Mouse (Mus musculus): ENCODE measurements around the gene Gm28576. TPM values are rescaled to one million over a fixed set of nuclear protein-coding genes. Genes with fewer than 3 reads are reported as not detected.
"Not testable (repeated sequence)": the region's sequence is repeated elsewhere in the genome, so short reads cannot be mapped to it uniquely, and the experiment has no call there.

The Gm28576 gene
- total RNA-seq (2014; rRNA removed) (not detected in 2 replicates), polyA plus RNA-seq (2015; fragmentation: Nextera tagmentation; extraction: Ambion mirVana) (not detected in 2 replicates)

GRCm38 (mm10) chrY:7722641-7723040 lies at the start of gene Gm28576:
Gene Gm28576, plus strand, starts transcription at chrY:7722941.
- not testable (repeated sequence) for H3K27ac ChIP-seq; H3K4me1 ChIP-seq (ENCODE audit: insufficient read depth, low read length); DNase-seq (ENCODE audit: low spot score); ATAC-seq; H3K4me2 ChIP-seq (ENCODE audit: low read depth, low read length); H3K36me3 ChIP-seq (ENCODE audit: insufficient read depth, low read length); H3K9ac ChIP-seq (replicated peaks; ENCODE audit: low read length); H3K4me3 ChIP-seq (ENCODE audit: low read length); H3K9me3 ChIP-seq (ENCODE audit: low read length); H3K27me3 ChIP-seq (ENCODE audit: insufficient read depth, low read length)
- no CpG with 5 or more reads among the region's 8 CpGs for WGBS

Other genes with a start within 250 kb of the Gm28576 start
- gene Gm20826, start 84.5 kb upstream of the Gm28576 start, total RNA-seq (2014; rRNA removed) = not detected in 2 replicates
- not detected in 2 replicates for gene Gm20826, start 84.5 kb upstream of the Gm28576 start, polyA plus RNA-seq (2015; fragmentation: Nextera tagmentation; extraction: Ambion mirVana)

Data from hindbrain, postnatal 0 days (tissue).